Mouse (Mus musculus) C2C12 (cell line): Measurements from ENCODE around the gene Hist1h3i.
"Not testable (repeated sequence)": the region's sequence is repeated elsewhere in the genome, so short reads cannot be mapped to it uniquely, and the experiment has no call there.

Experiments
- CTCF ChIP-seq: IDR thresholded peaks from one replicate; pipeline ENCODE4 v1.5.1; 2011; ENCODE audit not compliant: control insufficient read depth, insufficient read depth, insufficient read length
- MAX ChIP-seq: IDR thresholded peaks from one replicate; pipeline ENCODE4 v1.6.1; 2011; ENCODE audit warnings: mild to moderate bottlenecking, control low read depth
- USF1 ChIP-seq: IDR thresholded peaks from one replicate; pipeline ENCODE4 v1.6.1; 2011; ENCODE audit warnings: low read depth, mild to moderate bottlenecking, control low read depth, moderate library complexity

DNA sequence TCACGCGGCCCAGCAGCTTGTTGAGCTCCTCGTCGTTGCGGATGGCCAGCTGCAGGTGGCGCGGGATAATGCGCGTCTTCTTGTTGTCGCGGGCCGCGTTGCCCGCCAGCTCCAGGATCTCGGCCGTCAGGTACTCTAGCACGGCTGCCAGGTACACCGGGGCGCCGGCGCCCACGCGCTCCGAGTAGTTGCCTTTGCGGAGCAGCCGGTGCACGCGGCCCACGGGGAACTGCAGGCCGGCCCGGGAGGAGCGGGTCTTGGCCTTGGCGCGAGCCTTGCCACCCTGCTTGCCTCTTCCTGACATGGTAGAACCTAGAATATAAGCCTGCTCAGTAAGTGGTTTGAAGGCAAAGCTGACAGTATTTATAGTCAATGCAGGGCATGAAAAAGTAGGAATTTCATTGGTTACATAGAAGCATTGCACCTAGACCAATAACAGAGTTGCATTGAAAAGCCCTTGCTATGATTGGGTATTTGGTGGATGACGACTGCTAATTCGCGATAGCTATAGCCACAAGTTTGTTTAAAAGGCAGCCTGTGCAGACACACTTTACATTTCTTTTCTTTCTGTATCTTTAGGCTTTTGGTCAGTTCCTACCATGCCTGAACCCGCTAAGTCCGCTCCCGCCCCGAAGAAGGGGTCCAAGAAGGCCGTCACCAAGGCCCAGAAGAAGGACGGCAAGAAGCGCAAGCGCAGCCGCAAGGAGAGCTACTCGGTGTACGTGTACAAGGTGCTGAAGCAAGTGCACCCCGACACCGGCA is 29.5 kb downstream of the Hist1h3i start, which contains the start of the genes Hist1h2ak and Hist1h2bn:
- not testable (repeated sequence) for TF ChIP-seq USF1, MAX, CTCF
